Mouse (Mus musculus) midbrain, embryonic 13.5 days (tissue): ENCODE measurements around the gene Ttc23. TPM values are rescaled to one million over a fixed set of nuclear protein-coding genes. Genes with fewer than 3 reads are reported as not detected.
A peak's percentile ranks its signal among the peaks of the same experiment; 100 is the strongest.

Source experiments
- ATAC-seq: fragments of 200-750 bp; cut with Nextera tagmentation; 2 replicates; pipeline ENCODE4 v1.8.0; 2017; ENCODE audit warnings: mild to moderate bottlenecking, moderate TSS enrichment, moderate library complexity
- H3K27ac ChIP-seq: fragments of 300-500 bp; sonication (generic); 2 replicates; pipeline ENCODE4 v1.5.1; 2015; ENCODE audit warnings: inconsistent platforms, mild to moderate bottlenecking, moderate library complexity
- H3K27me3 ChIP-seq: fragments of 300-500 bp; sonication (generic); 2 replicates; pipeline ENCODE4 v1.6.1; 2015; ENCODE audit warnings: mild to moderate bottlenecking, inconsistent platforms
- H3K36me3 ChIP-seq: fragments of 300-500 bp; sonication (generic); 2 replicates; pipeline ENCODE4 v1.6.1; 2015; ENCODE audit warnings: mild to moderate bottlenecking, inconsistent platforms
- H3K4me1 ChIP-seq: fragments of 300-500 bp; sonication (generic); replicated peaks from 2 replicates; pipeline ENCODE4 v1.6.1; 2015; ENCODE audit warnings: inconsistent platforms
- H3K4me2 ChIP-seq: fragments of 300-500 bp; sonication (generic); replicated peaks from 2 replicates; pipeline ENCODE4 v1.6.1; 2015; ENCODE audit warnings: moderate library complexity, mild to moderate bottlenecking, inconsistent platforms
- H3K4me3 ChIP-seq: fragments of 300-500 bp; sonication (generic); replicated peaks from 2 replicates; pipeline ENCODE4 v1.5.1; 2015; ENCODE audit warnings: mild to moderate bottlenecking, inconsistent platforms
- H3K9ac ChIP-seq: fragments of 300-500 bp; sonication (generic); replicated peaks from 2 replicates; pipeline ENCODE4 v1.6.1; 2015; ENCODE audit warnings: mild to moderate bottlenecking, inconsistent platforms
- H3K9me3 ChIP-seq: fragments of 300-500 bp; sonication (generic); 2 replicates; pipeline ENCODE4 v1.6.1; 2016; ENCODE audit warnings: mild to moderate bottlenecking, inconsistent platforms
- WGBS: fragments of 180-500 bp; shearing (Covaris S2); methylation state at CpG from one replicate; pipeline ENCODE4 v1.1.7; 2015; 5-methylcytosine and 5-hydroxymethylcytosine counted together
- polyA plus RNA-seq: library from polyadenylated mRNA; unstranded; fragments of >200 nt; fragmentation: Nextera tagmentation; extraction: Ambion mirVana; gene quantifications from 2 replicates; pipeline ENCODE4 v1.2.1, GENCODE M21; 2015

The Ttc23 gene
- polyA plus RNA-seq, 1 experiment from 2014 or later, result 13.3 TPM

GRCm38 (mm10) chr7:67646131-67646530 is 1.1 kb upstream of the Ttc23 start:
- Histone ChIP-seq H3K9ac (peak overlapping the region; percentile 85), H3K9me3 (no peaks in the 10 kb centered on the region), H3K27me3 (no peaks in the 10 kb centered on the region), H3K36me3 (no peaks in the 10 kb centered on the region), H3K4me1 (peaks cover 43% of the 10 kb centered on the region), H3K27ac (peak overlapping the region; percentile 90), H3K4me2 (peak overlapping the region; percentile 75), H3K4me3 (peak overlapping the region; percentile 72)
- WGBS, result 3% methylated on average over 6 of the region's 6 CpGs
- ATAC-seq, result no peak

GRCm38 (mm10) chr7:67648376-67648775 is 1.2 kb downstream of the Ttc23 start:
- Histone ChIP-seq H3K27ac (no peak overlapping the region), H3K36me3 (no peaks in the 10 kb centered on the region), H3K4me2 (peak overlapping the region; percentile 48), H3K4me3 (peak overlapping the region; percentile 45), H3K9me3 (no peaks in the 10 kb centered on the region), H3K4me1 (peaks cover 43% of the 10 kb centered on the region), H3K27me3 (no peaks in the 10 kb centered on the region), H3K9ac (no peak overlapping the region)
- 74% methylated on average over 4 of the region's 4 CpGs for WGBS
- no peak for ATAC-seq

GRCm38 (mm10) chr7:67652211-67652610 is 5.0 kb downstream of the Ttc23 start:
- Histone ChIP-seq H3K27ac (no peak overlapping the region), H3K9me3 (no peaks in the 10 kb centered on the region), H3K36me3 (no peaks in the 10 kb centered on the region), H3K27me3 (no peaks in the 10 kb centered on the region), H3K4me3 (no peak overlapping the region), H3K9ac (no peak overlapping the region), H3K4me2 (no peak overlapping the region), H3K4me1 (peaks cover 28% of the 10 kb centered on the region)
- WGBS, result 73% methylated on average over 5 of the region's 5 CpGs
- ATAC-seq, result no peak

GRCm38 (mm10) chr7:67654668-67655067 is 7.5 kb downstream of the Ttc23 start:
- Histone ChIP-seq H3K4me1 (peaks cover 14% of the 10 kb centered on the region), H3K4me3 (no peak overlapping the region), H3K27me3 (no peaks in the 10 kb centered on the region), H3K36me3 (no peaks in the 10 kb centered on the region), H3K4me2 (no peak overlapping the region), H3K27ac (no peak overlapping the region), H3K9me3 (no peaks in the 10 kb centered on the region), H3K9ac (no peak overlapping the region)
- WGBS, result 90% methylated on average over 7 of the region's 7 CpGs
- ATAC-seq, result no peak

GRCm38 (mm10) chr7:67655186-67655585 is 8.0 kb downstream of the Ttc23 start:
- Histone ChIP-seq H3K4me3 (no peak overlapping the region; the same call in 1 of the 2 replicates), H3K9ac (no peak overlapping the region), H3K27me3 (no peaks in the 10 kb centered on the region), H3K36me3 (no peaks in the 10 kb centered on the region), H3K27ac (no peak overlapping the region), H3K9me3 (no peaks in the 10 kb centered on the region), H3K4me2 (peak overlapping the region; percentile 20), H3K4me1 (peaks cover 9% of the 10 kb centered on the region)
- WGBS, result 6% methylated on average over 1 of the region's 1 CpGs
- ATAC-seq, result peak; percentile 78

- WGBS, result 84% methylated on average over 4 of the region's 4 CpGs
- Histone ChIP-seq H3K9ac (no peak overlapping the region), H3K9me3 (no peaks in the 10 kb centered on the region), H3K27me3 (no peaks in the 10 kb centered on the region), H3K27ac (no peak overlapping the region), H3K36me3 (no peaks in the 10 kb centered on the region), H3K4me1 (peaks cover 6% of the 10 kb centered on the region), H3K4me3 (no peak overlapping the region), H3K4me2 (no peak overlapping the region)
- no peak for ATAC-seq
Measured at GRCm38 (mm10) chr7:67658110-67658509, 10.9 kb downstream of the Ttc23 start.

- 85% methylated on average over 5 of the region's 5 CpGs for WGBS
- H3K9me3 ChIP-seq, result no peaks in the 10 kb centered on the region
- ATAC-seq, result no peak
Measured at GRCm38 (mm10) chr7:67662424-67662823, 15.2 kb downstream of the Ttc23 start.

GRCm38 (mm10) chr7:67663981-67664694 is 16.9 kb downstream of the Ttc23 start:
- no peak overlapping the region for H3K9ac ChIP-seq
- peak; percentile 58; the same call in 1 of the 2 replicates for ATAC-seq

More at GRCm38 (mm10) chr7:67662424-67662823, 15.2 kb downstream of the Ttc23 start:
- Histone ChIP-seq H3K4me3 (no peak overlapping the region), H3K27me3 (no peaks in the 10 kb centered on the region), H3K27ac (no peak overlapping the region), H3K9ac (no peak overlapping the region), H3K36me3 (no peaks in the 10 kb centered on the region), H3K4me2 (no peak overlapping the region), H3K4me1 (peaks cover 5% of the 10 kb centered on the region; the same call in 1 of the 2 replicates)

GRCm38 (mm10) chr7:67670965-67671364 is 23.8 kb downstream of the Ttc23 start:
- WGBS, result 81% methylated on average over 1 of the region's 1 CpGs
- Histone ChIP-seq H3K9me3 (no peaks in the 10 kb centered on the region), H3K9ac (no peak overlapping the region), H3K27me3 (no peaks in the 10 kb centered on the region), H3K4me2 (no peak overlapping the region), H3K36me3 (peaks cover 23% of the 10 kb centered on the region), H3K4me1 (no peaks in the 10 kb centered on the region), H3K27ac (no peak overlapping the region), H3K4me3 (no peak overlapping the region)
- ATAC-seq, result no peak

More at GRCm38 (mm10) chr7:67663981-67664694, 16.9 kb downstream of the Ttc23 start:
- H3K27ac ChIP-seq, result 0 out of 2 replicates have a peak overlapping the region, but pooled peaks have one; percentile 51
- WGBS, result 70% methylated on average over 14 of the region's 14 CpGs
- H3K4me1 ChIP-seq, result peaks cover 5% of the 10 kb centered on the region; the same call in 1 of the 2 replicates
- H3K4me2 ChIP-seq, result no peak overlapping the region
- H3K36me3 ChIP-seq, result 0 out of 2 replicates have a peak, but pooled peaks cover 6% of the 10 kb centered on the region
- H3K4me3 ChIP-seq, result no peak overlapping the region
- H3K9me3 ChIP-seq, result no peaks in the 10 kb centered on the region
- no peaks in the 10 kb centered on the region for H3K27me3 ChIP-seq

- 10% methylated on average over 10 of the region's 10 CpGs for WGBS
- peak; percentile 82 for ATAC-seq
Measured at GRCm38 (mm10) chr7:67672650-67673049, 25.4 kb downstream of the Ttc23 start.

GRCm38 (mm10) chr7:67673656-67674055 is 26.4 kb downstream of the Ttc23 start:
- H3K4me1 ChIP-seq, result no peaks in the 10 kb centered on the region
- H3K27me3 ChIP-seq, result no peaks in the 10 kb centered on the region
- 91% methylated on average over 5 of the region's 5 CpGs for WGBS
- no peak overlapping the region for H3K4me3 ChIP-seq
- H3K9ac ChIP-seq, result no peak overlapping the region
- peaks cover 17% of the 10 kb centered on the region for H3K36me3 ChIP-seq
- H3K27ac ChIP-seq, result no peak overlapping the region
- H3K9me3 ChIP-seq, result no peaks in the 10 kb centered on the region
- no peak overlapping the region for H3K4me2 ChIP-seq
- no peak for ATAC-seq

More at GRCm38 (mm10) chr7:67672650-67673049, 25.4 kb downstream of the Ttc23 start:
- Histone ChIP-seq H3K4me3 (no peak overlapping the region), H3K9me3 (no peaks in the 10 kb centered on the region), H3K4me1 (no peaks in the 10 kb centered on the region), H3K27ac (no peak overlapping the region), H3K4me2 (no peak overlapping the region), H3K27me3 (no peaks in the 10 kb centered on the region), H3K36me3 (peaks cover 21% of the 10 kb centered on the region), H3K9ac (no peak overlapping the region)

- H3K4me1 ChIP-seq, result no peaks in the 10 kb centered on the region
- 94% methylated on average over 16 of the region's 16 CpGs for WGBS
- H3K9me3 ChIP-seq, result no peaks in the 10 kb centered on the region
- H3K4me3 ChIP-seq, result no peak overlapping the region
- H3K9ac ChIP-seq, result no peak overlapping the region
- no peak overlapping the region for H3K27ac ChIP-seq
- H3K4me2 ChIP-seq, result no peak overlapping the region
- no peaks in the 10 kb centered on the region for H3K36me3 ChIP-seq
- H3K27me3 ChIP-seq, result no peaks in the 10 kb centered on the region
- ATAC-seq, result no peak
Measured at GRCm38 (mm10) chr7:67678878-67679499, 31.8 kb downstream of the Ttc23 start.
